Mouse (Mus musculus) liver (tissue): Measurements from ENCODE around the gene Chst14.

Experiments used
- DNase-seq: peaks from one replicate; pipeline ENCODE4 v3.0.0-alpha.2; 2020; ENCODE audit warnings: mixed read lengths

The Chst14 gene

DNA sequence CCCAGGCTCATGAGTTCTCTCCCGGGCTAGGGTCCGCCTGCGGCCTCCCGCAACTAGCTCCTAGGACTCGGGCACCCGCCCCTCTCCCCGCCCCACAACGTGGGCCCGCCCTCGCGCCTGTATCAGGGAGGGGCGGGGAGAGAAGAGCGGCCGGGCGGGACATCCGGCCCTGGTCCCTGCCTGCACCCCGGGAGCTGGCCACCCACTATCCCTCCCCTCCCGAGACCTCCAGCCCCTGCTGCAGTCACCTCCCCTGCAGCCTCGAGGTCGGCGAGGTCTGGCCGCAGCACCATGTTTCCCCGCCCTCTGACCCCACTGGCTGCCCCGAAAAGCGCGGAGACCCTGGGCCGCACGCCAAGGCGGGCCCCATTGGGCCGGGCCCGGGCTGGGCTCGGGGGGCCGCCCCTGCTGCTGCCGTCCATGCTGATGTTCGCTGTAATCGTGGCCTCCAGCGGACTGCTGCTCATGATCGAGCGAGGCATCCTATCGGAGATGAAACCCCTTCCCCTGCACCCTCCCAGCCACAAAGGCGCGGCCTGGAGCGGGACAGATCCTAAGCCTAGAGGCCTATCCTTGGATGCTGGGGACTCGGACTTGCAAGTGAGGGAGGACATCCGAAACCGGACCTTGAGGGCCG lies at the start of gene Chst14:
Gene Chst14, plus strand, starts transcription at position 136 of the 637 bp plus-strand sequence.
- DNase-seq: peak; percentile 88

- no peak for DNase-seq
These were observed 45.3 kb upstream of the Chst14 start for GRCm38 (mm10) chr2:118881019-118881418.

GRCm38 (mm10) chr2:118881956-118882355 lies 44.3 kb upstream of the Chst14 start:
- no peak for DNase-seq

GRCm38 (mm10) chr2:118882840-118883679 lies 43.2 kb upstream of the Chst14 start:
- DNase-seq: peak; percentile 87

DNA sequence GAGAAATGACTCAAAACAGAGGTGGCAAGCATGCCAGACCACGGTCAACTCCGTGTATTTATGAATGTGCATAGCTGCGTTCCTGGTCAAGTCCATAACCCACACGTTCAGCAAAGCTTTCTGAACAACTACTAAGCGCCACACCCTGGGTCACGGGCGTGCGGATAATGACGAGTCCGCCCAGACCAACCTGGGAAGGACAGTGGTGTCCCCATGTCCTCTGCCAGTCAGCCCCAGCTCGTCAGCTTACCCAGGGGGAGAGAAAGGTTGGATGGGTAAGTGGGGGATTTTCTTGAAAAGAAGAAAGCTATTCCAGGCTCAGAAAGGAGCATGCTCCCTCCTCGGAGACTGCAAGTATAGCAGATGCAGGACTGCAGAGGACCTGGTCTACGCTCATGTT lies 38.9 kb upstream of the Chst14 start:
- DNase-seq: peak; percentile 73

DNA sequence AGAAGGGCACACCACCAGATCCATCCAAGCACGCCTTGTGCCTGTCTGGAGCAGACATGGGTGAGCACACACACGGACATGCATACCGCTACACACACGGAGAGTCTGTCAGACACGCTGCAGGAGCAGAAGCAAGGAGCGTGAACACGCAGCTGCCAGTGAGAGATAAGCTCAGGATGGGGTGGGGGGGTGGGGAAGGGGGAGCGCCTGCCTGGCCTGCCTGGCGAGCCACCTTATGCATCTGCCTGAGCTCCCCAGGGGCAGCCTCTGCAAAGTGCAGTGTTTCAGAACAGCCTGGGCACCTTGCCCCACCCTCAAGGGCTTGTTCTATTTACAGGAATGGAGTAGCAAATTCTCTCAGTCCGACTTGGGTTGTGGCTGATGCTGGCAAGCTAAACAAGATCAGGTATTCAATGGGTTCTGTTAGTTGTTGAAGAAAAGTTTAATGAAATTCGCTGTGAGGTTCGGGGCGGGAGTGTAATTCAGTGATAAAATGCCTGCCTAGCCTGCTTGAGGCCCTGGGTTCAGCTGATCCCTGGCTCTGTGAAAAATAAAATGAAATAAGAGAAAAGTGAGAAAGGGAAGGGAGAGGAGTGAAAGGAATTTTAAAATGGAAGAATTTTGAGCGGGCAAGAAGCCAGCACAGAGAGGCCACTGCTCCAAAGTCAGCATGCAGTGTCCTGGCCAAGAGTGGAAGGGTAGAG lies 38.3 kb upstream of the Chst14 start:
- peak; percentile 91 for DNase-seq

- DNase-seq: no peak
These were observed 35.1 kb upstream of the Chst14 start for GRCm38 (mm10) chr2:118891173-118891572.

GRCm38 (mm10) chr2:118895990-118896913 lies 30.0 kb upstream of the Chst14 start:
- DNase-seq: peak; percentile 33

DNA sequence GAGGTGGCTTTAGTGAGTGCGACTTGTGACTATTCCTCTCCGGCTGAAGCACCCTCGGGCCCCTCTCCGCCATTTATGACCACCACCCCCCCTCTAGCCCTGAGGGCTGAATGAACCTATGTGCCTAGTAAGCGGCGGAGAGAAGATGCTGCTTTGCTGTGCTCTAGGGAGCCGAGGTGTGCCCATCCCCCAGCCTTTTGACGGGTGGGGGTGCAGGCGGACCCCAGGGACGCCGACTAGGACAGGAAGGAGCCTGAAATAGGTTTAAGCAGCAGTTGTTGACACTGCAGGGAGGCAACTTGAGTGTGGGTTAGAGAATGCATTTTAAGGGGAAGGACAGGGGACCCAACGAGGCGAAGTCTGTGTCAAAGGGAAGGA lies 29.4 kb upstream of the Chst14 start:
- no peak for DNase-seq

DNA sequence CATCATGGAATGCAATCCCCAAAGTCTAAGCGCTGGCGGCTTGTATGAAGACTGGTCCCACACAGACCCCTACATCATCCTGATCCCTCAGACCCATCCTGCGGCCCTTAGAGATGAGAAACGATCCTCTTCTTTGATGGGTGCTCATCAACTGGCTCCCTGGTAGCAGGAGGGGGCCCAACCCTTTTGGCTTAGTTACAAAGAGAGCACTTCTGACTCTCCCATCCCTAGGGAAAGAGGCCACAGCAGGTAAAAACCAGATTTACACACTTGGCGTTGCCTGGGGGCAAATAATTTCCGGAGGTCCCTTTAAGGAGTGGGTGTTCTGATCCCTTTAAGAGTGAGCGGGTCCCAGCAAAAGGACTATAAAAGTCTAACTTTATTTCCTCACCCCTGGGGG lies 28.9 kb upstream of the Chst14 start:
- no peak for DNase-seq

GRCm38 (mm10) chr2:118897808-118898207 lies 28.5 kb upstream of the Chst14 start:
- peak; percentile 15 for DNase-seq

- DNase-seq: no peak
These were observed 27.5 kb upstream of the Chst14 start for GRCm38 (mm10) chr2:118898771-118899170.

- DNase-seq: no peak
These were observed 27.0 kb upstream of the Chst14 start for GRCm38 (mm10) chr2:118899306-118899705.

DNA sequence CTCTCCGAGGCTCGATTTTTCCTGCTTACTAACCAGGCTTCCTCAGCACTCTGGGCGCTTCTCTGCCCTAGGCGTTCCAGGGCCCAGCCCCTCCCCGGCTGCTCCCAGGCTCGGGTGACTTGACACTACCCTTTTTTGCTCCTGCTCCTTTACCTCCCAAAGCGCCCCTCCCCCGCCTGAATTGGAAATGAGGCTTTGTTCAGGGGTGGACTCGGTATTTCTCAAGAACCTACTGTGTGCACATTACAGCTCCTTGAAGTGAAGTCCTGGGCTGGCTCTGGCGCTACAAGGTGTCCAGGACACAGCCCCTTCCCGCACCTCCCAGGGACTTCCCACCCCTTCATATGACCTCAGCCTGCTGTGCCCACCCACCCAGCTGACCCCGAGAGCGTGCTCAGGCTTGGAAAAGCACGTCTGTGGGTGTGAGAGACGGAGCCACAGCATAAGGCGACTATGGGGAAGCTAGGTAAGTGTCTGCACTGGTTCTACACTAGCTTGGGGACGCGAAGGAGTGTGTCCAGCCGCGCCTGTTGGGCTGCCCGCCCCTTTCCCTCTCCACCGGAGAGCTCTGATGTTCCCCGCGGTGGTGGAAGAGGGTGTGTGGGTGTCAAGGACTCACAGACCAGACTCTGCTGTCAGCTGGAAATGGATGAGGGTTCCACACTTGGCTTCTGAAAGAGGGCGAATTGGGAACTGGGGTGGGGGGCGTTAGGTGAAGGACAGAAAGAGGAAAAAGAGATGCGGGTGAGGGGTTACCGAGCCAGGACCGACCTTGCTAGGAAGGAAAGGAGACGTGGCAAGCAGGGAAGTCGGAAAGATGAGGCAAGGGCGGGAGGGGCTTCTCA lies 26.1 kb upstream of the Chst14 start, which contains the start of gene Bahd1:
Gene Bahd1, plus strand, starts transcription at position 397 of the 845 bp plus-strand sequence.
- peak; percentile 67 for DNase-seq

GRCm38 (mm10) chr2:118900826-118901140 lies 25.5 kb upstream of the Chst14 start:
- no peak for DNase-seq

- DNase-seq: peak; percentile 98
These were observed 24.9 kb upstream of the Chst14 start for GRCm38 (mm10) chr2:118901175-118902031.

- peak; percentile 70 for DNase-seq
These were observed 24.0 kb upstream of the Chst14 start for GRCm38 (mm10) chr2:118902051-118903025.

GRCm38 (mm10) chr2:118903333-118903741 lies 23.0 kb upstream of the Chst14 start:
- DNase-seq: no peak

DNA sequence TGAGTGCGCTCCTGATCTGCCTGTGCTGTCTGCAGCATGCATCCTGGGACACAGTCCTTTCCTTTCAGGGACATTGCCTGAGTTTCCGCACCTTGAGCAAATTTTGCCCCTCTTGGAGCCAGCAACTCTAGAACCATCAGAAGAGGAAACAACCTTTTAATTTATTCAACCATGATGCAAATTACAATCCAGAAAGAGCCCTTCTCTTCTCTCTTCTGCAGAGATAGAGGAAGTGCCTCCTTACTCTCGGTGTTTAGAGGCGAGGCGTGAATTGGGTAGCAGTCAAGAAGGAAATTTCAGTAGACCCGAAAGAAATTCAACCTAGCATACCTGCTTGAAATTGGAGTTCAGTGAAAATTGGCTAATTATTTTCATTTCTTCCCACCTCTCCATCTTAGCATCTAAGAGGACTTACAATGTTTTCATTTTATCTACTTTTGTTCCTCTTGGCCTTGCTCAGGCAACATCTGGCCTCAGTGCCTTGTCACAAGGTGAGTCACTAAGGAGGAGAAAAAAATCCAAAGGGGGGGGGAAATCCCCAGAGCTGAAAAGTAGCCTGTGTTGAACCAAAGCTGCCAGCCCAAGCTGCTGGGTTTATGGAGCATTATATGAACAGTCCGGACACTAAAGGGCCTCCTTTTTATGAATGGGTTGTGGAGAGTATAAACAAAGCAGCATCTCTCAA lies 20.7 kb upstream of the Chst14 start:
- no peak for DNase-seq
